In the genomic region with DNA sequence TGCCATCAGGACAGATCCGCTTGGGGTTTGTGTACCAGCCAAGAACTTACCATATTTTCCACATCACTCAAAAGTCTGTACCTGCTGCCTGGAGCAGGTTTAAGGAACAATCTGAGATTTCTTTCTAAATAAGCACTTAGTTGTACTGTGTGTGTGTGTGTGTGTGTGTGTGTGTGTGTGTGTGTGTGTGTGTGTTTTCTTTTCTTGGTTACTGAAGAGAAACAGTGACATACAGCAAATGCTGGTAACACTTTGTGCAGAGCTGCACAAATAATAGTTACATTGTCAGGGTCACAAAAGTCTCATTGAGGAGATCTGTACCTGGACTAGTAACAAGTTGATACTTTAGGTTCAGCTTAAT, we compare ENCODE assay signal across 11 mouse cellular contexts.
DNase-seq lines count a peak whose midpoint lies in the region; ATAC-seq and TF ChIP-seq lines count a peak whose summit lies in the region.
"Had no signal": no experiment of that assay in that cellular context is flagged by ENCODE, and none has a peak within 500 bp of the region (broad histone marks: within the 10 kb centered on the region; RNA-seq: fewer than 3 reads in every experiment).

No protein-coding gene starts in this region.

- H3K27me3 ChIP-seq in forebrain, embryonic 10.5 days (ENCODE audit: poor library complexity, severe bottlenecking) = no peaks in the 10 kb centered on the region
- H3K27me3 ChIP-seq in forebrain, postnatal 0 days (ENCODE audit: insufficient read depth, low read length) = no peaks in the 10 kb centered on the region
- no peaks in the 10 kb centered on the region for H3K27me3 ChIP-seq in midbrain, embryonic 10.5 days (ENCODE audit: low read depth, poor library complexity, severe bottlenecking)
- H3K27me3 ChIP-seq in neural tube, embryonic 14.5 days (ENCODE audit: control insufficient read depth, insufficient read depth, low read length) = no peaks in the 10 kb centered on the region
- H3K27me3 ChIP-seq: lung, embryonic 15.5 days had no signal

- peaks cover 26% of the 10 kb centered on the region for H3K4me1 ChIP-seq in forebrain, embryonic 10.5 days
- 0 out of 2 replicates have a peak, but pooled peaks cover 7% of the 10 kb centered on the region for H3K4me1 ChIP-seq in forebrain, postnatal 0 days (ENCODE audit: insufficient read depth)
- H3K4me1 ChIP-seq in midbrain, embryonic 10.5 days = peaks cover 33% of the 10 kb centered on the region
- H3K4me1 ChIP-seq in neural tube, embryonic 14.5 days (ENCODE audit: control insufficient read depth, insufficient read depth, low read length) = 0 out of 2 replicates have a peak, but pooled peaks cover 3% of the 10 kb centered on the region

- H3K4me2 ChIP-seq in forebrain, postnatal 0 days (ENCODE audit: low read depth) = peak overlapping the region; percentile 30; the same call in 1 of the 2 replicates
- peak overlapping the region; percentile 8; the same call in 1 of the 2 replicates for H3K4me2 ChIP-seq in neural tube, embryonic 14.5 days (ENCODE audit: low read depth, low read length)
- H3K4me2 ChIP-seq: lung, embryonic 15.5 days had no signal

- TF ChIP-seq CTCF in forebrain, postnatal 0 days (IDR thresholded peaks at IDR 0.05; ENCODE audit: low read depth) = no peak

- no peaks in the 10 kb centered on the region for H3K36me3 ChIP-seq in forebrain, embryonic 10.5 days (replicated peaks)
- no peaks in the 10 kb centered on the region for H3K36me3 ChIP-seq in forebrain, postnatal 0 days (ENCODE audit: insufficient read depth)
- no peaks in the 10 kb centered on the region for H3K36me3 ChIP-seq in midbrain, embryonic 10.5 days
- no peaks in the 10 kb centered on the region for H3K36me3 ChIP-seq in neural tube, embryonic 14.5 days (ENCODE audit: control insufficient read depth, insufficient read depth, low read length)
- H3K36me3 ChIP-seq: lung, embryonic 15.5 days had no signal

- no peaks in the 10 kb centered on the region for H3K9me3 ChIP-seq in forebrain, embryonic 10.5 days
- H3K9me3 ChIP-seq in forebrain, postnatal 0 days (ENCODE audit: low read length) = no peaks in the 10 kb centered on the region
- H3K9me3 ChIP-seq in midbrain, embryonic 10.5 days (replicated peaks) = no peaks in the 10 kb centered on the region
- peaks cover 2% of the 10 kb centered on the region; the same call in 1 of the 2 replicates for H3K9me3 ChIP-seq in neural tube, embryonic 14.5 days (ENCODE audit: control insufficient read depth, low read length)
- H3K9me3 ChIP-seq: lung, embryonic 15.5 days had no signal

- ATAC-seq in forebrain, postnatal 0 days = no peak
- 0 out of 2 replicates have a peak, but pooled peaks have one; percentile 7 for ATAC-seq in neural tube, embryonic 14.5 days (ENCODE audit: low read depth)
- ATAC-seq in cerebellum, adult (ENCODE audit: insufficient number of reproducible peaks, low FRiP score, low TSS enrichment) = no peak
- ATAC-seq: inflammation-experienced regulatory T-cells, adult 6 months had no signal

- 86% methylated on average over 1 of the region's 1 CpGs for WGBS in forebrain, embryonic 10.5 days
- 24% methylated on average over 1 of the region's 1 CpGs for WGBS in forebrain, postnatal 0 days
- WGBS in midbrain, embryonic 10.5 days = 85% methylated on average over 1 of the region's 1 CpGs
- 4% methylated on average over 1 of the region's 1 CpGs for WGBS in neural tube, embryonic 14.5 days

- no peak overlapping the region for H3K4me3 ChIP-seq in forebrain, embryonic 10.5 days
- H3K4me3 ChIP-seq in forebrain, postnatal 0 days (ENCODE audit: low read depth, low read length) = no peak overlapping the region
- peak overlapping the region; percentile 36; the same call in 1 of the 2 replicates for H3K4me3 ChIP-seq in midbrain, embryonic 10.5 days
- H3K4me3 ChIP-seq in neural tube, embryonic 14.5 days (ENCODE audit: low read depth, low read length) = no peak overlapping the region
- H3K4me3 ChIP-seq: lung, embryonic 15.5 days had no signal

- H3K27ac ChIP-seq in forebrain, embryonic 10.5 days = peak overlapping the region; percentile 80
- no peak overlapping the region for H3K27ac ChIP-seq in forebrain, postnatal 0 days (ENCODE audit: low read depth, low read length)
- peak overlapping the region; percentile 84 for H3K27ac ChIP-seq in midbrain, embryonic 10.5 days (replicated peaks)
- no peak overlapping the region for H3K27ac ChIP-seq in neural tube, embryonic 14.5 days (ENCODE audit: low read depth, low read length)
- H3K27ac ChIP-seq: kidney, postnatal 0 days; lung, embryonic 15.5 days had no signal

- H3K9ac ChIP-seq in forebrain, postnatal 0 days = no peak overlapping the region
- 0 out of 2 replicates have a peak overlapping the region, but pooled peaks have one; percentile 7 for H3K9ac ChIP-seq in neural tube, embryonic 14.5 days (replicated peaks; ENCODE audit: low read depth, low read length)
- H3K9ac ChIP-seq: lung, embryonic 15.5 days had no signal

- DNase-seq in forebrain, embryonic 10.5 days (ENCODE audit: extremely low spot score, low spot score) = no peak
- DNase-seq in forebrain, postnatal 0 days = no peak
- DNase-seq in midbrain, embryonic 10.5 days (ENCODE audit: low spot score) = no peak
- DNase-seq in retina, postnatal 1 day = no peak
- DNase-seq in adrenal gland, postnatal 36 days = no peak
- DNase-seq: gastrocnemius, postnatal 36 days had no signal

Comparison
In these comparisons a context has a peak if more than half of its experiments do, and no peak if none do; other contexts are left out.
1. H3K27ac ChIP-seq: peak in forebrain, embryonic 10.5 days (single experiment) and midbrain, embryonic 10.5 days (single experiment); none in forebrain, postnatal 0 days (single experiment) and neural tube, embryonic 14.5 days (single experiment).